Mouse (Mus musculus) embryonic facial prominence, embryonic 13.5 days (tissue): Measurements from ENCODE around the gene A430005L14Rik. TPM values are rescaled to one million over a fixed set of nuclear protein-coding genes. Genes with fewer than 3 reads are reported as not detected.

ENCODE experiments used
- ATAC-seq: fragments of 200-750 bp; cut with Nextera tagmentation; 2 replicates; pipeline ENCODE4 v1.8.0; 2017; ENCODE audit warnings: low read depth; ENCODE audit not compliant: insufficient number of reproducible peaks, insufficient read depth, low FRiP score, low TSS enrichment
- H3K27ac ChIP-seq: fragments of 300-500 bp; sonication (generic); 2 replicates; pipeline ENCODE4 v1.5.1; 2015; ENCODE audit warnings: moderate library complexity, mild to moderate bottlenecking, inconsistent platforms
- H3K27me3 ChIP-seq: fragments of 300-500 bp; sonication (generic); 2 replicates; pipeline ENCODE4 v1.6.1; 2015; ENCODE audit warnings: mild to moderate bottlenecking, inconsistent platforms
- H3K36me3 ChIP-seq: fragments of 300-500 bp; sonication (generic); 2 replicates; pipeline ENCODE4 v1.6.1; 2015; ENCODE audit warnings: mild to moderate bottlenecking, inconsistent platforms
- H3K4me1 ChIP-seq: fragments of 300-500 bp; sonication (generic); 2 replicates; pipeline ENCODE4 v1.6.1; 2015; ENCODE audit warnings: inconsistent platforms
- H3K4me2 ChIP-seq: fragments of 300-500 bp; sonication (generic); 2 replicates; pipeline ENCODE4 v1.6.1; 2015; ENCODE audit warnings: moderate library complexity, mild to moderate bottlenecking, inconsistent platforms
- H3K4me3 ChIP-seq: fragments of 300-500 bp; sonication (generic); 2 replicates; pipeline ENCODE4 v1.5.1; 2015; ENCODE audit warnings: mild to moderate bottlenecking, inconsistent platforms
- H3K9ac ChIP-seq: fragments of 300-500 bp; sonication (generic); 2 replicates; pipeline ENCODE4 v1.6.1; 2015; ENCODE audit warnings: mild to moderate bottlenecking, inconsistent platforms
- H3K9me3 ChIP-seq: fragments of 300-500 bp; sonication (generic); 2 replicates; pipeline ENCODE4 v1.6.1; 2016; ENCODE audit warnings: inconsistent platforms
- WGBS: fragments of 180-500 bp; shearing (Covaris S2); methylation state at CpG from one replicate; pipeline ENCODE4 v1.1.7; 2015; ENCODE audit warnings: mixed read lengths; 5-methylcytosine and 5-hydroxymethylcytosine counted together
- polyA plus RNA-seq: library from polyadenylated mRNA; unstranded; fragments of >200 nt; fragmentation: Nextera tagmentation; extraction: Ambion mirVana; gene quantifications from 2 replicates; pipeline ENCODE4 v1.2.1, GENCODE M21; 2015

Gene A430005L14Rik
- polyA plus RNA-seq, 1 experiment from 2014 or later, result 82.0 TPM

DNA sequence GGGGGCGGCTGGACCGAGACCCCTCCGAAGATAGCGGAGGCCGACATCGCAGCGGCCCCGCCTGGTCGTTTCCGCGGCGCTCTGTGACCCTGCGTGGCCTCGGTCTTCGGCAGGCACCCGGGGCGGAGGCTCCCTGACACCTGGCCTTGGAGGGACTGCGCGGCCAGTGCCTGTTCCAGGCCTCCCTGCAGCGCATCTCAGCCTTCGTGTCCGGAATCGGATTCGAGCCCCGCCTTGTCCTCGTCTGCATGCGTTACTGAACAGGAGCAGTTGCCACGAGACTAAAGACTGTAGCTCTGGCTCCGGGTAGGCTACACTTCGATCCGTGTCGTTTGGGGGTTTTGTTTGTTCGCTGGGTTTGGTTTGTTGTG is 18.2 kb downstream of the A430005L14Rik start:
- Histone ChIP-seq H3K4me1 (peaks cover 25% of the 10 kb centered on the region), H3K9me3 (no peaks in the 10 kb centered on the region), H3K4me3 (peak overlapping the region; percentile 99), H3K4me2 (peak overlapping the region; percentile 92), H3K36me3 (peaks cover 33% of the 10 kb centered on the region), H3K9ac (peak overlapping the region; percentile 94), H3K27me3 (no peaks in the 10 kb centered on the region), H3K27ac (peak overlapping the region; percentile 33; the same call in 1 of the 2 replicates)
- under 1% methylated on average over 33 of the region's 33 CpGs for WGBS
- 0 out of 2 replicates have a peak, but pooled peaks have one; percentile 13 for ATAC-seq

DNA sequence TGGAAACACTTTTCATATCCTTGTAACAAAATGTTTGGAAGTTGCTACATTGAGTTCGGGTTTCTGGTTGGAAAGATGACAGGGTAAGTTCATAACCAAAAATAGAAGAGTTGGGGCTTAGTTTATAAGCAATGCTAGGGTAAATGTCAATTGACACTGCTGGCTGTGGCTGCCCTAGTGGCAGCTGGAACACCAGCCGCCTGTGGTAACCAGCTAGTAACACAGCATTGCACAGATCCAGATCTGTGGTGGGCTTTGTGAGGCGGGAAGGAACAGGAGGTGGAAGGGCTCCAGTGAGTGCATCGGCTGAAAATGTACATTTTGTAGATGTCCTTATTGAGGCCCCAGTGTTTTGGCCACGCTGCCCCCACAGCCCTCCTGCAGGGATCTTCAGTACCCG is 18.7 kb downstream of the A430005L14Rik start:
- no peaks in the 10 kb centered on the region for H3K9me3 ChIP-seq
- H3K4me1 ChIP-seq, result peaks cover 25% of the 10 kb centered on the region
- peak overlapping the region; percentile 99 for H3K4me3 ChIP-seq
- 44% methylated on average over 6 of the region's 6 CpGs for WGBS
- no peak overlapping the region for H3K27ac ChIP-seq
- H3K4me2 ChIP-seq, result peak overlapping the region; percentile 92
- H3K9ac ChIP-seq, result peak overlapping the region; percentile 94
- no peaks in the 10 kb centered on the region for H3K27me3 ChIP-seq
- ATAC-seq, result no peak
- H3K36me3 ChIP-seq, result peaks cover 33% of the 10 kb centered on the region

DNA sequence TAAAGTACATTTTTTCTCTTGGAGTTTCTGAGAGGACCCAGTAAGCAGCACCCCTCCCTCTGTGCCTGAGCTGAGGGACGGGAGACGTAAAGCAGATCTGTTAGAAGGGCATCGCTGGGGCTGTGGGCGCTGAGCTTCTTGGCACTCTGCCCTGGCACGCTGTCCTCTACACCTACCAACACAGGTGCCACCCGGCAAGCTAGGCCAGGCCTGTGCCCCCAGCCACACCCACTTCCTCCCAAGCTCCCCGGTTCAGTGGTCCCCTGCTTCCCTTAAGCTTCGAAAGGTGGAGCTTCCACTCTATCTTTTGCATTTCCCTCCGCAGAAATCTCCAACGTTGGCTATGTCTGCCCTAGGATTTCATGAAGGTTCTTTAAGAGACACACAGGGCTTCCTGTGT is 22.2 kb downstream of the A430005L14Rik start:
- no peak overlapping the region for H3K4me2 ChIP-seq

DNA sequence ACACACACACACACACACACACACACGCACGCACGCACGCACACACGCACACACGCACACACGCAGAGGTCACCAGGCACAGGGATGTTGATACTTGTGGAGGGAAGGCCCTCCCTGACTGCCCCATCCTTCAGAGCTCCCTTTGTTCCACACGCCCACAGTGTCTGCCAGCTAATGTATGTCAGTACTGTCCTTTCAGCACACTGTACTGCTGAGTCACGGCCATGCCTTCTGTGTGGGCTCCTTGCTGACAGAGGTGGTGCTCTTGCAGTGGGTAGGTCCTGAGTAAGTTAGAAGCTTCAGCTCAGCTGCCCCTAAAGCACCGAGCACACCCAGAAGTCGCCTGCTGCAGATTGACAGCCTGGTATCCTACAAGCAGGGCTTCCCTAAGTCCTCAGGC is 23.4 kb downstream of the A430005L14Rik start:
- Histone ChIP-seq H3K27ac (no peak overlapping the region), H3K4me1 (peaks cover 15% of the 10 kb centered on the region), H3K36me3 (peaks cover 65% of the 10 kb centered on the region), H3K27me3 (no peaks in the 10 kb centered on the region), H3K4me3 (no peak overlapping the region), H3K4me2 (no peak overlapping the region), H3K9me3 (no peaks in the 10 kb centered on the region), H3K9ac (no peak overlapping the region)
- ATAC-seq, result no peak
- WGBS, result 94% methylated on average over 11 of the region's 11 CpGs

More for the DNA sequence above, 22.2 kb downstream of the A430005L14Rik start:
- Histone ChIP-seq H3K27me3 (no peaks in the 10 kb centered on the region), H3K27ac (no peak overlapping the region), H3K9ac (no peak overlapping the region), H3K4me1 (peaks cover 16% of the 10 kb centered on the region), H3K4me3 (no peak overlapping the region), H3K9me3 (no peaks in the 10 kb centered on the region), H3K36me3 (peaks cover 53% of the 10 kb centered on the region)
- WGBS, result 91% methylated on average over 10 of the region's 10 CpGs
- ATAC-seq, result no peak

DNA sequence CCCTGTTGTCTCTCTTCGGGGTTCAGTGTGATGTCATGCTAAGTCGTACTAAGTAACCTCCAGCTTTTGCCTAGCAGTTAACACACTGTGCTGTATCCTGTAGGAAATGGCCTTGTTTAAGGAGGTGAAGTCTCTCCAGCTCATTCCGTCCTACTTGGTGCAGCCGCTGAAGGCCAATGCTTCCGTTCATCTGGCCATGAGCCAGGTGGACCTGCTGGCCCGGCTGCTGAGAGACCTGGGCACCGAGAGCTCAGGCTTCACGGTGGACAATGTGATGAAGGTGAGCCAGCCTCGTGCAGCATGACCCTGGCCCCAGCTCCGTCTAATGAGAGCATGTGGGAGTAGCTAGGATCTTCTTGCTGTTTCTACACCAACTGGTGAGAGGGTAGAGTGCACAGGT is 35.7 kb downstream of the A430005L14Rik start:
- 90% methylated on average over 10 of the region's 10 CpGs for WGBS
- H3K27me3 ChIP-seq, result no peaks in the 10 kb centered on the region
- peaks cover 92% of the 10 kb centered on the region for H3K36me3 ChIP-seq
- no peaks in the 10 kb centered on the region for H3K9me3 ChIP-seq
- H3K27ac ChIP-seq, result no peak overlapping the region
- H3K4me2 ChIP-seq, result no peak overlapping the region
- no peak overlapping the region for H3K4me3 ChIP-seq
- peaks cover 9% of the 10 kb centered on the region for H3K4me1 ChIP-seq
- no peak overlapping the region for H3K9ac ChIP-seq
- no peak for ATAC-seq

DNA sequence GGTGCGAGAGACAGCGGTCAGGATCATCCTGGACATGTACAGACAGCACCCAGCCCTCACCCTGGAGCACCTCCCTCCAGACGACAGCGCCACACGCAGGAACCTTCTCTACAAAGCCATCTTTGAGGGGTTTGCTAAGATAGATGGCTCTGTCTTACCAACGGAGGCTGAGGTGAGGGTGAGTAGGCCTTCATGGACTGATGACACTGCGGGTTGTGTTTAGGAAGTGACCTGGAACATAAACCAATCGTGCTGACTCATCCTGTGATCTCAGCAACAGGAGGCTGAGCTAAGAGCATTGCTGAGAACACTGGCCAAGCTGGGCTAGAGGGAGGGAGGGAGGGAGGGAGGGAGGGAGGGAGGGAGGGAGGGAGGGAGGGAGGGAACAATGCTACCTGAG is 36.5 kb downstream of the A430005L14Rik start:
- WGBS, result 85% methylated on average over 8 of the region's 8 CpGs

DNA sequence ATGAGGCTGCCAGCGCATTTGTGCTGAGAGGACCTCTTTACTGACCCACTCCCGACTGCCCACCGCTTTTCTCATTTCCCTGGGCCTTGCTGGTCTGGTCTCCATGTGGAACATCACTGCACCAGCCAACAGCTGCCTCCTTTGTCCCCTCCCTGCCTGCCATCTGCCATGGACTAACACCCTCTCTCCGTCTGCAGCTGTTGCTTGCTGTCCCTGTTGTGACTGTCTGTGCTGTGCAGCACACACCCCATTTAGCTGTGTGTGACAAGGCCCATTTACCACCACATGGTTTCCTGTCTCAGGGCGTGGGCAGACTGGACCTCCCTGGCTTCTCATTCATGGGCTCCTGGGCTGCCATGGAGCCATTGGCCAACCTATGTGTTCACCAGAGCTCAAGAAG is 48.5 kb downstream of the A430005L14Rik start:
- no peaks in the 10 kb centered on the region for H3K9me3 ChIP-seq
- no peaks in the 10 kb centered on the region for H3K4me1 ChIP-seq
- no peaks in the 10 kb centered on the region for H3K27me3 ChIP-seq
- H3K4me2 ChIP-seq, result no peak overlapping the region
- no peak overlapping the region for H3K27ac ChIP-seq
- peaks cover 58% of the 10 kb centered on the region for H3K36me3 ChIP-seq
- H3K9ac ChIP-seq, result no peak overlapping the region
- no peak overlapping the region for H3K4me3 ChIP-seq
- no peak for ATAC-seq
- WGBS, result 94% methylated on average over 5 of the region's 5 CpGs

More for the DNA sequence above, 36.5 kb downstream of the A430005L14Rik start:
- Histone ChIP-seq H3K27ac (no peak overlapping the region), H3K4me2 (no peak overlapping the region), H3K36me3 (peaks cover 91% of the 10 kb centered on the region), H3K4me1 (peaks cover 9% of the 10 kb centered on the region), H3K9ac (no peak overlapping the region), H3K9me3 (no peaks in the 10 kb centered on the region), H3K4me3 (no peak overlapping the region), H3K27me3 (no peaks in the 10 kb centered on the region)
- ATAC-seq, result no peak

DNA sequence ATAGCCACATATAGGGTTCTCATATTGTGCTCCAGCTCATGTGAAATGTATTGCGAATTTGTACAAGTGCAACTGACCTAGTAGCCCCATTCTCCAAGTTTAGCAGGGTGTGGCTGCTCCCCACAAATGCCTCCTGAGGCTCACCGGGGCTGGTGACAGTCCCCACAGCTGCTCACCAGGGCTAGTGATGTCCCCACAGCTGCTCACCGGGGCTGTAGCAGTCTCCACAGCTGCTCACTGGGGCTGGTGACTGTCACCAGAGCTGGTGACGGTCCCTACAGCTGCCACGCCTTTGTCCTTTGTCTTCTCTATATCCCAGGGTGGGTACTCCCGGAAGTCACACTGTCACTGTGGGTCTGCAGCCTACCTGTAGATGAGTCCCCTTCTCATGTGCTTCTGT is 49.2 kb downstream of the A430005L14Rik start:
- WGBS, result 91% methylated on average over 6 of the region's 6 CpGs
- Histone ChIP-seq H3K27me3 (no peaks in the 10 kb centered on the region), H3K27ac (no peak overlapping the region), H3K4me1 (peaks cover 4% of the 10 kb centered on the region; the same call in 1 of the 2 replicates), H3K4me3 (no peak overlapping the region), H3K4me2 (no peak overlapping the region), H3K9me3 (no peaks in the 10 kb centered on the region), H3K36me3 (peaks cover 58% of the 10 kb centered on the region), H3K9ac (no peak overlapping the region)
- no peak for ATAC-seq

DNA sequence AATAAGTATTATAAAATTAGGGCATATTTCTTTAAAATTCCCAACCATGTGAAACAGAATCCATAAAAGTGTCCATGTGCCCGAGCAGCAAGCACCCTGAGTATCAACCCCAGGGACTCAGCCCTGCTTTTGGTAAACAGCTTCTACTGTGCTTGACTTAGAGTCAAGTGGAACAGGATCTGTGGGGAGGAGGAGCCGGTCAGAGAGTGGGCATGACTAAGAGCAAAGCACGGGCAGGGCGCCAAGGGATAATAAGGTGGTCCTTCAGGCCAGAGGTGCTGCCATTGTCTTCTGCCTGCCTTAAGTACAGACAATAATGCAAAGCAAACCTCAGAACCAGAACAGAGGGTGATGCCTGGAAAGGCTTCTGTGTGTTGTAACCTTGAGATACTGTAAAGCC is 50.7 kb downstream of the A430005L14Rik start:
- Histone ChIP-seq H3K9ac (peak overlapping the region; percentile 16; the same call in 1 of the 2 replicates), H3K4me3 (no peak overlapping the region), H3K27me3 (no peaks in the 10 kb centered on the region), H3K4me1 (peaks cover 9% of the 10 kb centered on the region), H3K27ac (no peak overlapping the region), H3K9me3 (no peaks in the 10 kb centered on the region), H3K36me3 (peaks cover 47% of the 10 kb centered on the region), H3K4me2 (no peak overlapping the region)
- ATAC-seq, result no peak
- 68% methylated on average over 4 of the region's 4 CpGs for WGBS

DNA sequence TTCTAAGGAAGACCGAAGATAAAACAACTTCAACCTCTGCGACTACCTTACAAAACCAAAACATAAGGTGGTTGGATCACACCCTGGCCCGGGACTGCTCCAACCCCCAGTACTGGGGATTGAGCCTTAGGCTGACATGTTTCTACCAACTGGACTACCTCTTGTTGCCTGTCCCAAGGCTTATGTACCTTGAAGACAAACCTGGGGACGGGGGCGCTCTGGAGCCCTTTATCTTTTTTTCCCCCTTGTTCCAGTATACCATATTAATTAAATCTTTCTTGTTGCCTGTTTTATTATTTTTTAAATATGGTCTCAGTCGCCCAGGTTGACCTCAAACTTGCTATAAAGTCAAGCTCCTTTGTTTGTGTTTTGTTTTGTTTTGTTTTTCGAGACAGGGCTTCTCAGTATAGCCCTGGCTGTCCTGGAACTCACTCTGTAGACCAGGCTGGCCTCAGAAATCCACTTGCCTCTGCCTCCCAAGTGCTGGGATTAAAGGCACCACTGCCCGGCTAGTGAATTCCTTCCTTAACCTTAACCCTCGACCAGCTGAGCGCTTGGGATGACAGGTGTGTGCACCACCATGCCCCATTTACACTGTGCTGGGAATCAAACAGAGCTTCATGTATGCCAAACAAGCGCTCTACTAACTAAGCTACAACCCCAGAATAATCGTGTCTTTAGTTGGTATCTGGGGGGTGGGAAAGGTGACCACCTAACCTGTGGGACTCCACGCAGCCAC is 54.0 kb downstream of the A430005L14Rik start:
- H3K27me3 ChIP-seq, result no peaks in the 10 kb centered on the region
- peaks cover 36% of the 10 kb centered on the region for H3K36me3 ChIP-seq
- H3K4me3 ChIP-seq, result peak overlapping the region; percentile 100
- 26% methylated on average over 13 of the region's 13 CpGs for WGBS
- peaks cover 23% of the 10 kb centered on the region for H3K4me1 ChIP-seq
- no peaks in the 10 kb centered on the region for H3K9me3 ChIP-seq
- peak overlapping the region; percentile 98 for H3K4me2 ChIP-seq
- no peak overlapping the region for H3K27ac ChIP-seq
- peak overlapping the region; percentile 99 for H3K9ac ChIP-seq
- ATAC-seq, result peak; percentile 49; the same call in 1 of the 2 replicates
